Mouse (Mus musculus) hindbrain, embryonic 11.5 days (tissue): ENCODE data around the gene Xpo6. TPM values are rescaled to one million over a fixed set of nuclear protein-coding genes. Genes with fewer than 3 reads are reported as not detected.

Experiments used
- ATAC-seq: fragments of 200-750 bp; cut with Nextera tagmentation; 2 replicates; pipeline ENCODE4 v1.8.0; 2017; ENCODE audit warnings: mild to moderate bottlenecking, moderate TSS enrichment, moderate library complexity; ENCODE audit not compliant: low FRiP score
- DNase-seq: peaks from one replicate; pipeline ENCODE4 v3.0.0-alpha.2; 2015; ENCODE audit warnings: low spot score
- H3K27ac ChIP-seq: fragments of 300-500 bp; sonication (generic); 2 replicates; pipeline ENCODE4 v1.5.1; 2014; ENCODE audit warnings: mild to moderate bottlenecking, low read depth, low read length
- H3K27me3 ChIP-seq: fragments of 300-500 bp; sonication (generic); 2 replicates; pipeline ENCODE4 v1.6.1; 2014; ENCODE audit warnings: mild to moderate bottlenecking, low read length, moderate library complexity, mixed read lengths; ENCODE audit not compliant: control insufficient read depth, insufficient read depth
- H3K36me3 ChIP-seq: fragments of 300-500 bp; sonication (generic); 2 replicates; pipeline ENCODE4 v1.6.1; 2014; ENCODE audit warnings: mild to moderate bottlenecking, low read length, moderate library complexity, mixed read lengths; ENCODE audit not compliant: control insufficient read depth, insufficient read depth
- H3K4me1 ChIP-seq: fragments of 300-500 bp; sonication (generic); replicated peaks from 2 replicates; pipeline ENCODE4 v1.6.1; 2014; ENCODE audit warnings: low read length, mixed read lengths; ENCODE audit not compliant: control insufficient read depth, insufficient read depth
- H3K4me2 ChIP-seq: fragments of 300-500 bp; sonication (generic); replicated peaks from 2 replicates; pipeline ENCODE4 v1.6.1; 2014; ENCODE audit warnings: mild to moderate bottlenecking, low read depth, low read length
- H3K4me3 ChIP-seq: fragments of 300-500 bp; sonication (generic); 2 replicates; pipeline ENCODE4 v1.5.1; 2014; ENCODE audit warnings: low read depth, low read length
- H3K9ac ChIP-seq: fragments of 300-500 bp; sonication (generic); 2 replicates; pipeline ENCODE4 v1.6.1; 2014; ENCODE audit warnings: low read depth, low read length
- H3K9me3 ChIP-seq: fragments of 300-500 bp; sonication (generic); 2 replicates; pipeline ENCODE4 v1.6.1; 2016; ENCODE audit warnings: low read length; ENCODE audit not compliant: control insufficient read depth
- WGBS: fragments of 180-500 bp; shearing (Covaris S2); extraction: QIAGEN DNeasy Blood & Tissue Kit; methylation state at CpG from one replicate; pipeline ENCODE4 v1.1.7; 2014; 5-methylcytosine and 5-hydroxymethylcytosine counted together
- polyA plus RNA-seq: library from polyadenylated mRNA; unstranded; fragments of >200 nt; fragmentation: Nextera tagmentation; extraction: Ambion mirVana; gene quantifications from 2 replicates; pipeline ENCODE4 v1.2.1, GENCODE M21; 2014

Xpo6 gene
- polyA plus RNA-seq, 1 experiment from 2014 or later = 69.4 TPM

DNA sequence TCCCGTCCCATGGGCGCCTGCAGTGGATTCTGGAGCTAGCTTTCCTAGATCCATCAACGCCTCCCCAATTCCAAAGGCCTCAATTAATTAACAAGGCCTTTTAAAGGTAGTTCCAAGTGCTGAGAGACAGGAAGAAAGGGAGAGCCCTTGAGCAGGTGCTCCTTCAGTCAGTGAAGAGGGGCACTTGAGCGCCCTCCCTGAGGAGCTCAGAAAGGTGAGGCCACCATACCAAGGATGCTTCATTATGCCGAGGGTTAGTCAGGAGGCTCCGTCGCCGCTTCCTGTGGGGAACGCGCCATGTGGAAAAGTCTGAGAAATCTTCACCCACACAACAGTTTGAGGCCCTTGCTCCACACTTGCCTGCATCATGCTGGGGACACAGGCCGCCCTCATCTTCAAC lies 99.9 kb downstream of the Xpo6 start:
- Histone ChIP-seq H3K4me2 (no peak overlapping the region), H3K27me3 (no peaks in the 10 kb centered on the region), H3K9ac (no peak overlapping the region), H3K27ac (no peak overlapping the region), H3K4me1 (no peaks in the 10 kb centered on the region), H3K4me3 (no peak overlapping the region), H3K9me3 (no peaks in the 10 kb centered on the region), H3K36me3 (peaks cover 7% of the 10 kb centered on the region; the same call in 1 of the 2 replicates)
- 94% methylated on average over 11 of the region's 11 CpGs for WGBS
- ATAC-seq (no peak), DNase-seq (no peak)

GRCm38 (mm10) chr7:126099835-126100234 lies 100.5 kb downstream of the Xpo6 start:
- peaks cover 7% of the 10 kb centered on the region; the same call in 1 of the 2 replicates for H3K36me3 ChIP-seq
- H3K4me2 ChIP-seq = no peak overlapping the region
- WGBS = 82% methylated on average over 2 of the region's 2 CpGs
- H3K27ac ChIP-seq = no peak overlapping the region
- H3K9ac ChIP-seq = no peak overlapping the region
- H3K4me1 ChIP-seq = no peaks in the 10 kb centered on the region
- H3K27me3 ChIP-seq = no peaks in the 10 kb centered on the region
- ATAC-seq = no peak
- H3K4me3 ChIP-seq = no peak overlapping the region
- DNase-seq = no peak
- H3K9me3 ChIP-seq = no peaks in the 10 kb centered on the region

- no peak overlapping the region for H3K9ac ChIP-seq
- peaks cover 5% of the 10 kb centered on the region; the same call in 1 of the 2 replicates for H3K36me3 ChIP-seq
- ATAC-seq (no peak), DNase-seq (no peak)
- WGBS = 97% methylated on average over 7 of the region's 7 CpGs
- no peak overlapping the region for H3K27ac ChIP-seq
- no peaks in the 10 kb centered on the region for H3K4me1 ChIP-seq
- H3K4me2 ChIP-seq = no peak overlapping the region
- H3K4me3 ChIP-seq = no peak overlapping the region
- H3K27me3 ChIP-seq = no peaks in the 10 kb centered on the region
- H3K9me3 ChIP-seq = no peaks in the 10 kb centered on the region
Observed at GRCm38 (mm10) chr7:126099163-126099775, 101.0 kb downstream of the Xpo6 start.

GRCm38 (mm10) chr7:126097219-126097915 lies 102.9 kb downstream of the Xpo6 start:
- Histone ChIP-seq H3K36me3 (0 out of 2 replicates have a peak, but pooled peaks cover 2% of the 10 kb centered on the region), H3K27me3 (no peaks in the 10 kb centered on the region), H3K4me1 (no peaks in the 10 kb centered on the region), H3K27ac (no peak overlapping the region), H3K4me3 (no peak overlapping the region), H3K9me3 (no peaks in the 10 kb centered on the region), H3K4me2 (no peak overlapping the region), H3K9ac (no peak overlapping the region)
- WGBS = 84% methylated on average over 9 of the region's 9 CpGs
- ATAC-seq = no peak
- no peak for DNase-seq

DNA sequence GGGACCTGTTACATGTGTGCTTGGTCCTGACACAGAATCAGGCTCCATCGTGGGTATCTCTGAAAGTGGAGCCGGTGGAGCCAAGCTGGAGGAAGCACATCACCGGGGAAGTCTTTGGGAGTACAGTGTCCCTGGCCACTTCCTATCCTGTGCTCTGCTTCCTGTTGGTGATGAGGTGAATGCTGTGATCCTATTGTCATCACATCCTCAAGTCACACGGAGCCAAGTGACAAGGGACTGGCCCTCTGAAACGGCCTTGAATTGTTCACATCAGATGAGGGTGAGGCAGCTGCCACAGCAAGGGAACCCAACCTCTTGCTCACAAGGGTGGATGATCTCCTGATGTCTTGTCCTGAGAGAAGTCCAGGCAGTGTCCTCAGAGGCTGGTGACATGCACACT lies 103.7 kb downstream of the Xpo6 start:
- Histone ChIP-seq H3K4me2 (no peak overlapping the region), H3K27ac (no peak overlapping the region), H3K4me3 (no peak overlapping the region), H3K9ac (no peak overlapping the region), H3K36me3 (no peaks in the 10 kb centered on the region), H3K4me1 (no peaks in the 10 kb centered on the region), H3K9me3 (no peaks in the 10 kb centered on the region), H3K27me3 (no peaks in the 10 kb centered on the region)
- DNase-seq = no peak
- 85% methylated on average over 5 of the region's 5 CpGs for WGBS
- ATAC-seq = no peak

- ATAC-seq = no peak
- H3K4me1 ChIP-seq = no peaks in the 10 kb centered on the region
- WGBS = 93% methylated on average over 5 of the region's 5 CpGs
Observed at GRCm38 (mm10) chr7:126094738-126095137, 105.6 kb downstream of the Xpo6 start.

GRCm38 (mm10) chr7:126093162-126093561 lies 107.1 kb downstream of the Xpo6 start:
- H3K36me3 ChIP-seq = no peaks in the 10 kb centered on the region
- DNase-seq = no peak
- no peaks in the 10 kb centered on the region for H3K9me3 ChIP-seq
- no peaks in the 10 kb centered on the region for H3K4me1 ChIP-seq
- H3K4me3 ChIP-seq = no peak overlapping the region
- ATAC-seq = no peak
- no peak overlapping the region for H3K4me2 ChIP-seq
- no peak overlapping the region for H3K27ac ChIP-seq
- no peak overlapping the region for H3K9ac ChIP-seq
- 49% methylated on average over 3 of the region's 3 CpGs for WGBS
- no peaks in the 10 kb centered on the region for H3K27me3 ChIP-seq

More at GRCm38 (mm10) chr7:126094738-126095137, 105.6 kb downstream of the Xpo6 start:
- Histone ChIP-seq H3K9ac (no peak overlapping the region), H3K27me3 (no peaks in the 10 kb centered on the region), H3K4me2 (no peak overlapping the region), H3K9me3 (no peaks in the 10 kb centered on the region), H3K36me3 (no peaks in the 10 kb centered on the region), H3K27ac (no peak overlapping the region), H3K4me3 (no peak overlapping the region)
- DNase-seq = no peak

GRCm38 (mm10) chr7:126089782-126090181 lies 110.5 kb downstream of the Xpo6 start:
- Histone ChIP-seq H3K36me3 (no peaks in the 10 kb centered on the region), H3K27me3 (no peaks in the 10 kb centered on the region), H3K4me2 (no peak overlapping the region), H3K9ac (no peak overlapping the region), H3K4me1 (no peaks in the 10 kb centered on the region), H3K4me3 (no peak overlapping the region), H3K27ac (no peak overlapping the region), H3K9me3 (no peaks in the 10 kb centered on the region)
- 18% methylated on average over 6 of the region's 6 CpGs for WGBS
- ATAC-seq (no peak), DNase-seq (peak; percentile 81)

GRCm38 (mm10) chr7:126088155-126088554 lies 112.1 kb downstream of the Xpo6 start:
- ATAC-seq (no peak), DNase-seq (peak; percentile 27)
- H3K9me3 ChIP-seq = no peaks in the 10 kb centered on the region
- no peak overlapping the region for H3K4me3 ChIP-seq
- peaks cover 14% of the 10 kb centered on the region for H3K27me3 ChIP-seq
- no peak overlapping the region for H3K4me2 ChIP-seq
- no peak overlapping the region for H3K9ac ChIP-seq
- no peaks in the 10 kb centered on the region for H3K36me3 ChIP-seq
- 33% methylated on average over 3 of the region's 6 CpGs for WGBS
- no peak overlapping the region for H3K27ac ChIP-seq
- 0 out of 2 replicates have a peak, but pooled peaks cover 2% of the 10 kb centered on the region for H3K4me1 ChIP-seq
